Mouse (Mus musculus) fat pad, adult 2 months (tissue): ENCODE data around the gene Nt5c2.
A peak's percentile ranks its signal among the peaks of the same experiment; 100 is the strongest.
"Not testable (repeated sequence)": the region's sequence is repeated elsewhere in the genome, so short reads cannot be mapped to it uniquely, and the experiment has no call there.

ENCODE experiments used
- DNase-seq: peaks from one replicate; pipeline ENCODE4 v3.0.0-alpha.2; 2011; ENCODE audit warnings: low read depth, low spot score; ENCODE audit errors: extremely low read depth

The Nt5c2 gene

DNA sequence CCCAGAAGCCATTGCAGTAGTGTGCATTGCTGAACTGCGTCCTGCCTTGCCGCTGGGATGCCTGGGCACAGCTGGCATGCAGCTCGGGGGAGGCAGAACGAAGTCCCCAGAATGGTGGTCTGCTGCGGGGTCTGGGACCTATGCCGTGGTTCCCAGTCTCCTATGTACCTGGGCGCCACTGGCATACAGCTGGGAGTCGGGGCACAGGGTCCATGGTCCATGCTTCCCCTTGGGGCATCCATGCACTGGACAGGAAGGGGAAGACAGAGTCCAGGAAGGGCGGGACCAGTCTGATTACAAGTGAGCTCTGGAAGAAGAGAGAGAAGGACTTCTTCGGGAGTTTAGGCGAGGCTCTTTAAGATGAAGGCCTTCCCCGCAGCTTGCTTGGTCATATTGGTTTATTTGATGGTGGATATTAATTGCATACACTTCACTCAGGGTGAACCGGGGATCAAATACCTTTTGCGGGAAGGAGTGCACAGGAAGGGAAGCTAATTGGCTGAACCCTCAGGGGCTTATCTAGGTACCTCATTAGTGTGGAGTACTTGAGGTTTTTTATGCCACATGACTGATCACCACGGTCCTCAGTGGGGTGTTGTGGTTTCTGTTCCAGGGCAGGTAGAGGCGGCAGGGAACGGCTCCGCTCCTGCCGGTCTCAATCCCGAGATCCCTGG, 25.3 kb downstream of the Nt5c2 start:
- DNase-seq: no peak

DNA sequence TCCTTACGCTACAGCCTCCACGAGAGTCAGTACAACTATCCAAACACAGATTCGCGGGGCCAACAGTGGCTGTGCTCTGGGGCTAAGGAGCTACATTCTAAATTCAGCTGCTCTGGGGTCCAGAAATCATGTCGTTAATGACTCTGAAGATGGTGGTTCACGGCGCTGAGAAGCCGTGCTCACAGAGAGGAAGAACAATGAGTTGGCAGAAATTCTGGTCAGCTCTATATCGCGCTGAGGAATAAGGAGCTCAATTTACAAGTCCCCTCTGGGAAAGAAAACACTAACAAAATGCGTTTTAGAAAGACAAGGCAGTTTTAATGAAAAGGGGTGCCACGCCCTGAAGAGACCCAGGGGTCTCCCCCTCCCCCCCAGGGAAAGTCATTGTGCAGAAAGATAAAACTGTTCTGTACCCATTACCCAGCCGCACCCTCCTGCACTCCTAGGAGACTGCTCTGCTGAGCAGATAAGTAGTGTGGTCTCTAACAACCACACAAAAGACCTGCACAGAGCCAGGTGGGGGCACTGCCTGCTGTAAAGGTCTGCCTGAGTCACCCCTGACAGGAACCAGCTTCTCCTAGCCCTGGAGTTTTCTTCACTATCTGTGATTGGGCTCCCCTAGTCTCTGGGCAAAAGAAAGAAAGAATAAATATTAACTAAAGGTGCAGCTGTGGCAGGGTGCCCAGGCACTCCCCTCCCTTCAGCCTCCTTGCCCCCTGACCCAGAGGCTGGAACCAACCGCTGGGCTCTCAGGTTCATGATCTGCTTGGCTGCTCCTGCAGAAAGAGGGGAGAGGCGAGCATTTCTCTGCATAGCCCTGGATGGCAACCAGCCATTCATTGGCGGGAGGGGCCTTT, 26.5 kb downstream of the Nt5c2 start:
- DNase-seq: no peak

DNA sequence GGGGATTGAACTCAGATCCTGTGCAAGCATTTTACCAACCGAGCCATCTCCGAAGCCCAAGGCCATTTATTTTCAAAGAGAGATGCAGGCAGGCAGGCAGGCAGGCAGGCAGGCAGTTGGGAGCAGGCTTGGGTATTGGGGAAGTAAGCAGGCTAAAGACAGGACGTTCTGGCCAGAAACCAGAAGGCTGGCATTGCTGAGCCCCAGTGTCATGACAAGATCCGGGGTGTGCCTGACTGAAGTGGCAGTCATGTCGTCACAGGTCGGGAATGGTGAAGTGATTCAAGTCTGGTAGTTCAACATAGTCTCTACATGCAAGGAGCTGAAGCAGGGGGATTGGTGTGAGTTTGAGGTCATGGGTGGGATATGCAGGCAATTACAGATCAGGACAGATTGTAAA, 27.3 kb downstream of the Nt5c2 start:
- no peak for DNase-seq

- DNase-seq: no peak
Observed at GRCm38 (mm10) chr19:46984726-46985622, 30.0 kb downstream of the Nt5c2 start.

- no peak for DNase-seq
Observed at GRCm38 (mm10) chr19:46983966-46984380, 31.0 kb downstream of the Nt5c2 start.

- DNase-seq: no peak
Observed at GRCm38 (mm10) chr19:46983352-46983965, 31.5 kb downstream of the Nt5c2 start.

DNA sequence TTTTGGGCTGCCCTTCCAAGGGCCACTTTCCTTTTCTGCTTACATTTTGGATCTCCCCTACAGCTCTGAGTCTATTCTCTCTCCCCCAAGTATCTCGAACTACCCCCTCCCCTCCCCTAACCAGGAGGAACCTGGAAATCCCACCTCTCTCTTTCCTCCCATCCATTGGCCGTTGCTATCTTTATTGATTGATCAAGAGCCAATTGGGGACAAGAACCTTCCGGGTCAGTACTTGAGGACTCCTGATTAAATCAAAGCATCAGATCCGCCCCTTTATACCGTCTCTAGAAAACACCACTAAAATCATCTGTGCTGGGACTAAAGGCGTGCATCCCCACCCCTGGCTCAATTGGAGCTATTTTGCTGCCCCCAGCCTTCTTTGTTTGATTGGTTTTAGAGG, 33.5 kb downstream of the Nt5c2 start:
- no peak for DNase-seq

- DNase-seq: no peak
Observed at GRCm38 (mm10) chr19:46979781-46980105, 35.2 kb downstream of the Nt5c2 start.

DNA sequence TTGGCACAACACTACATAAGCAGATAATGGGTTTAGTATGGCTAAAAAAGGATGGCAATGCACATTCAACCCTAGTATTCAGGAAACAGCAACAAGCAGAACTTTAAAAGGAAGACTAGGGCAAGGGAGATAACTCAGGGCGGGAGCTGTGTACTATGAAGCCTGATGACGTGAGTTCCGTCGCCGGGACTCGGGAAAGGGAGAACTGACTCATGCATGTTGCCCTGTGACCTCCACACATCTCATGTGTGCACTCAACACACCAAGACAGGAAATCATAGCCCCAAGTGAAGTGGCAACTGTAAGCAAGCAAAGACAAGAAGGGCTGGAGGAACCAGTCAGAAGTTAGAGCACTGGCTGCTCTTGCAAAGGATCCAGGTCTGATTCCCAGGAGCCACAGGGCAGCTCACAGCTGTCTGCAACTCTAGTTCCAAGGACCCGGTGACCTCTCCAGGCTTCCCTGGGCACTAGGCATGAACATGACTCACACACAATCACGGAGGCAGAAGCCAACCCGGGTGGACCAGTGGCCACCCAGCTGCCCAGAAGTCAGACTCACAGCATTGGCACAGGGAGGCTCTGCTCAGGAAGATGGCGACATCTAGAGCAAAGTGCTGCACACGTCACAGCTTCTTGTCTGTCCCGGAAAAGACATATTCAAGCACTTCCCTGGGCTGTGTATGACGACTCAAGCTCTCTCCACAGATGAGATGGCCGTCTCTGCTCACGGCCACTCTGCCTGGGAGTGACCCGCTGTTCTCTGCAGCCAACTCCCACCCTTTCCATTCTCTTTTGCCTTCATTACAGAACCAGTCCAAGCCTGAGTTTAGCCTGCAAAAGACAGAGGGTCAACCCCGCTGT, 35.8 kb downstream of the Nt5c2 start:
- no peak for DNase-seq

DNA sequence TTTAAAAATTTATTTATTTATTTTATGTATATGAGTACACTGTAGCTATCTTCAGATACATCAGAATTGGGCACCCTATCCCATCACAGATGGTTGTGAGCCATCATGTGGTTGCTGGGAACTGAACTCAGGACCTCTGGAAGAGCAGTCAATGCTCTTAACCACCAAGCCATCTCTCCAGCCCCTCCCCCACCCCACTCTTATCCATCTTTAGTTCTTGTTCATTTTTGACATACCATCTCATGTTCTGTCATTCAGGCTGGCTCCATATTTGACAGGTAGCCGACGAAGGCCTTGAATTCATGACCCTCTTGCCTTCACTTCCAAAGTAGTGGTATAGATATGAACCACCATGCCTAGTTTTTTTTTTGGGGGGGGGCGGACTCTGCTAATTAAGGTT, 36.9 kb downstream of the Nt5c2 start:
- DNase-seq: not testable (repeated sequence)

- DNase-seq: no peak
Observed at GRCm38 (mm10) chr19:46977460-46977859, 37.5 kb downstream of the Nt5c2 start.

DNA sequence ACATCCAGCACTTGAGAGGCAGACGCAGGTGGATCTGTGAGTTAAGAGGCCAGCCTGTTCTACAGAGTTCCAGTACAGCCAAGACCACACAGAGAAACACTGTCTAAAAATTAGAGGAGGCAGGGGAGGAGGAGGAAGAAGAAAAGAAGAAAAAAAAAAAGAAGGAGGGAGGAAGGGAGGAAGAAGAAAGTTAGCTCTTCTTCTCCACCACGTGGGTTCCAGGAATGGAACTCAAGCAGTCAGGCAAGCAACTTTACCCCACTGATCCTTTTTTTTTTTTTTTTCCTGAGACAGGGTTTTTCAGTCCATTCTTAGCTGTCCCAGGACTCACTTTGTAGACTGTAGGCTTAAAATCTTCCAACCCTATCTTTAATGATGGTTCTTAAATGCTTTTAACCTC, 38.2 kb downstream of the Nt5c2 start:
- DNase-seq: no peak

DNA sequence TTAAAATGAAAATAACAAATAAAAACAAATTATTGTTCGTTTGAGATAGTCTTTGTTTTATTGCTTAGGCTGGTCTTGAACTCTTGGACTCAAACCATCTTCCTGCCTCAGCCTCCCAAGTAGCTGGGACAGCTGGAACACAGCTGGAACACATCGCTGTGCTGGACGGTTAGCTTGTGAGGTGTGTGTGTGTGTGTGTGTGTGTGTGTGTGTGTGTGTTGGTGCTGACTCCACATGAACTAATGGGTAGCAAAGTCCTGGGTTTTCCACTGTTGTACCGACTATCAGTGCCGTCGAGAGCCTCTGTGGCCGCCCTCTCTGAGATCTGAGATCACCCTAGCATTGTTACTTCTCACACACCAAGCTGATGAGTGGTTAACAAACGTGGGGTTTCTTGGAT, 39.0 kb downstream of the Nt5c2 start:
- no peak for DNase-seq

GRCm38 (mm10) chr19:46975565-46975964, 39.4 kb downstream of the Nt5c2 start:
- peak; percentile 68 for DNase-seq

DNA sequence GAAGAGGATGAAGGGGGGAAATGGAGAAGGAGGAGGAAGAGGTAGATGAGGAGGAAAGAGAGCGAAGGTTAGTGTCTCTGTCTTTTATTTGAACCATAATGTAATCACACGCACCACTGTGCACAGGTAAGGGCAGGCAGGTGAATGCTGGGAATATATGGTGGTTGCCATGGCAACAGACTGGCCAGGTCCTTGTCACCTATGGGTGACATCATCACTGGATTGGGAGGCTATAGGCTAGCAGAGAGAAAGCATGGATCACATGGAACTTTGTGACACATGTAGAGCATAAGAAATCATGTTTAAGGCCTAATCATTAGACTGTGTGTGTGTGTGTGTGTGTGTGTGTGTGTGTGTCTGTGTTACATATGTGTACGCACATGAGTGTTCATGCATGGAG, 42.8 kb downstream of the Nt5c2 start:
- no peak for DNase-seq

DNA sequence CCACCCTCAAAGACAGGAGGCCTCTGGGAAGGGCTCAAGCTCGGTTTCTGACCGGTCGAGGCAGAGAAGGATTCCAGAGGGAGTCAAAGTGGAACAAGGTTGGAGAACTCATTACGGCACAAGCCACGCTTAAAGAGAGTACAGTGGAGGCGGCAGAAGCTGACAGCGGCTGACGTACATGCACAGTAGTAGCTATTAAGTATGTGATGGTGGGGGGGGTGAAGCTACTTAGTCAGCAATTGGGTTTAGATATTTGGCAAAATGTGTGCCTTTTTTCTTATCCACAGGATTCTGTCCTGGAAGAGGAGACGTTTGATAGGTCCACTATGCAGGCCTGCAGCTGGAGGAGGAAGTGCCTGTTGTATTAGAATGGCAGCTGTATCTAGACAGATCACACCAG, 43.2 kb downstream of the Nt5c2 start:
- no peak for DNase-seq

DNA sequence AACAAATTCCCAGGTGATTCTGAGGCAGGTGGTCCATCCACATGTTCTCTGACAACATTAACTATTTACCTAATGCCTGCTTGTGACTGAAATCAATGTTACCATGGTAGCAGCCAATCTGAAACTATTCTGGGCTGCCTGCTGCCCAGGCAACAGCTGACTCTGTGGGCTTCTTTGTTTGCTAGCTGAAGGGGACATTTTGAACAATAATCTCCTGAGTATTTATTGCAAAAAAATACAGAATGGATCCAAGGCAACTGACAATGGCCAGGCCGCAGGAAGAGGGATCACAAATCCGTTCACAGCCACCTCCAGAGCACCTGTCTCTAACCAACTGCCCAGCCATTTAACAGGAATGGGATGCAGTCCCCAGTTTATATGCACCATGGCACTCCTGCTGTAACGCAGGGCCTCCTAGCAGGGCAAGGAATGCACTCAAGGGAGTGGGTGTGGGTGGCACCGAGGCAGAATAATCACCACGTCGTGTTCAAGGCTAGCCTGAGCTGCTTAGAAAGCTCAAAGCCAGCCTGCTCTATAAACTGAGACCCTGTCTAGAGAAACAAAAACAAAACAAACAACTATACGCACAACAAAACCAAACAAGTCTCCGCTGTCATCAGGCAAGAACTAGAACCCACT, 43.8 kb downstream of the Nt5c2 start:
- no peak for DNase-seq

DNA sequence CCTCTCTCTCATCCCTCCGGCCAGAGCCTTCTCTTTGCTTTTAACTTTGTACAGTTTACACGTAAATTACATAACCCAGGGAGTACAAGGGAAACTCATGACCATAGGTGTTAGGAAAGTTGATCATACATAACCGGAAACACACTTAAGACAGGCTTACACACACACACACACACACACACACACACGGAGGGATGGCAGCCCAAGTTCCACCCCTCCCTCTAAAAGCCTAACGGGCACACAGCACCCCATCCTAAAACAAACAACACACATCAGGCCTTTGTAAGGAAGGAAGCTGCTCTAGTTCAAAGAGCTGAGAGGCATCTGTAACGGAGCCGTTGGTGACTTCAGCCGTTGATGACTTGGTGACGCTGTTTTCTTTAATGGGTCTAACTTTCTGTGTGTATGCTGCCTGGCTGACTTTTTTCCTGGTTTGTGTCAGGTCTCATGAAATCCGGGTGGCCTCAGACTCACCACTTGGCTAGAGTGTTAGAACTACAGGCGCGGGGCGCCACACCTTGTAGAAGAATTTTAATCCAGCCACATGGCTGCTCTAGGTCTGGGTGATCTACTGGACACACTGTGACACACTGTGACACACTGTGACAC, 44.7 kb downstream of the Nt5c2 start:
- no peak for DNase-seq

GRCm38 (mm10) chr19:46969286-46969985, 45.5 kb downstream of the Nt5c2 start:
- DNase-seq: no peak
